Mouse (Mus musculus): ENCODE results near the gene Azgp1. TPM values are rescaled to one million over a fixed set of nuclear protein-coding genes. Genes with fewer than 3 reads are reported as not detected.

Gene Azgp1
- total and polyA plus RNA-seq, 3 experiments = not detected

DNA sequence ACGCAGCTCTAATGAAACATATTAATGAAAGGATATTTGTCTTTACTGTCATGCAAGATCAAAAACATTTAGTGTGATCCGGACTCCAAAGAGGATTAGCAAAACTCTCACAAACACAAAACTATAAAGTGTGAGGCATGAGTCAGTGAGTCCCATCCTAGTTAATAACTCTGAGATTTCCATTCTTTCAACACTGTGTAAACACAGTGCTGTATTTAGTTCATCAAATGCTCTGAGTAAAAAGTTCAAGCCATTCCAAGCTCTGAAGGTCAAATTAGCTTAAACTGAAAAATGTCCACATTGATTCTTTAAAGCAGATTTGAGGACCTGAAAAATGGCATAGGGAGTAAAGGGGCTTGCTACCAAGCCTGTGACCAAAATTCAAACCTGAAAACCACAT, 2.2 kb upstream of the Azgp1 start:
- dilution Hi-C loops (cut with MboI; ENCODE audit: extremely low pct_ligation_motif_present, extremely low pct_unique_long_range_greater_than_20kb, low sequenced_read_pairs) = no loop called here
- no peak for TF ChIP-seq ZKSCAN1 (IDR thresholded peaks at IDR 0.05; ENCODE audit: borderline replicate concordance, low read depth, low read length)
- TF ChIP-seq NRF1 (IDR thresholded peaks at IDR 0.05; ENCODE audit: low read depth, low read length) = no peak
- TF ChIP-seq TCF12 (IDR thresholded peaks at IDR 0.05; ENCODE audit: low read depth, low read length) = no peak
- no peak for TF ChIP-seq ZC3H11A (IDR thresholded peaks at IDR 0.05; ENCODE audit: low read depth, low read length)
- TF ChIP-seq HCFC1 (IDR thresholded peaks at IDR 0.05; ENCODE audit: low read depth, low read length) = no peak
- no peak overlapping the region for H3K4me2 ChIP-seq (ENCODE audit: insufficient read depth, low read depth, poor library complexity, severe bottlenecking)

DNA sequence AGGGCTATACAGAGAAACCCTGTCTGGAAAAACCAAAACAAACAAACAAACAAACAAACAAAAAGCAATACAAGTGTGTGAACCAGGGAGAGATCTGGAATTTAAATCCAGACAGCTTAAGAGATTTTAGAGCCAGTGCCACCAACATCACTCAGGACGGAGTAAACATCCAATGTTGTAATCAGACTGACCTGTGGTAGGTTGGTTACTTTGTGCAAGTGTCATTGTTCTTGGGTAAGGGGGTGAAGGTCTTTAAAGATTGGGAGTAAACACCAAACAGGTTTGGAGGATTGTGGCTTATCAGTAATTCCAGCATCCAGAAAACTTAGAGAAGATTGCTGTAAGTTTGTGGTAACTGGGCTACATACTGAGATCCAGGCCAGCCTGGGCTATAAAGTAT, 5.0 kb downstream of the Azgp1 start:
- Histone ChIP-seq H3K27me3 (replicated peaks) (no peaks in the 10 kb centered on the region), H3K9ac (ENCODE audit: insufficient read depth, low read depth) (no peak overlapping the region), H3K4me2 (ENCODE audit: insufficient read depth, low read depth, poor library complexity, severe bottlenecking) (no peak overlapping the region), H3K36me3 (replicated peaks in 1 of 2; ENCODE audit: control insufficient read depth in 1 of 2, insufficient read depth in 1 of 2, low read length in 1 of 2) (no peaks in the 10 kb centered on the region), H3K27ac (ENCODE audit: insufficient read depth, low read depth) (no peak overlapping the region), H3K79me2 (replicated peaks; ENCODE audit: control insufficient read depth, extremely low read depth, insufficient read depth, poor library complexity, severe bottlenecking) (no peaks in the 10 kb centered on the region), H3K4me3 (replicated peaks in 1 of 3; ENCODE audit: low read depth in 2 of 3, low read length in 2 of 3, poor library complexity in 1 of 3) (no peak overlapping the region), H3K9me3 (replicated peaks; ENCODE audit: low read length) (peaks cover 1% of the 10 kb centered on the region), H3K4me1 (ENCODE audit: control insufficient read depth in 1 of 2, insufficient read depth in 2 of 2) (peaks cover 6 to 12% of the 10 kb centered on the region in 2 experiments; a peak in 3 of 4 replicates)
- TF ChIP-seq ZMIZ1 (IDR thresholded peaks at IDR 0.05; ENCODE audit: low read depth, low read length) = no peak
- no peak for TF ChIP-seq NRF1 (IDR thresholded peaks at IDR 0.05; ENCODE audit: low read depth, low read length)
- no peak for TF ChIP-seq JUN (IDR thresholded peaks at IDR 0.05; ENCODE audit: insufficient read depth, low read depth, low read length)
- TF ChIP-seq TBP (conservative IDR thresholded peaks at IDR 0.05; ENCODE audit: low read depth, low read length) = no peak
- TF ChIP-seq ZKSCAN1 (IDR thresholded peaks at IDR 0.05; ENCODE audit: borderline replicate concordance, low read depth, low read length) = no peak
- TF ChIP-seq HCFC1 (IDR thresholded peaks at IDR 0.05; ENCODE audit: low read depth, low read length) = no peak
- no peak for TF ChIP-seq BHLHE40 (IDR thresholded peaks at IDR 0.05; ENCODE audit: low read depth, low read length)
- no peak for TF ChIP-seq USF1 (IDR thresholded peaks at IDR 0.05; ENCODE audit: low read depth, low read length)
- TF ChIP-seq MAX (IDR thresholded peaks at IDR 0.05; ENCODE audit: low read length) = no peak
- TF ChIP-seq MEF2A (IDR thresholded peaks at IDR 0.05; ENCODE audit: borderline replicate concordance, low read depth, low read length) = no peak
- no peak for TF ChIP-seq RAD21 (IDR thresholded peaks at IDR 0.05; ENCODE audit: low read depth, low read length)
- no peak for TF ChIP-seq E2F4 (IDR thresholded peaks at IDR 0.05; ENCODE audit: insufficient replicate concordance, low read depth, low read length)
- no peak for TF ChIP-seq CHD1 (IDR thresholded peaks at IDR 0.05; ENCODE audit: low read depth, low read length)
- no peak for TF ChIP-seq SMC3 (IDR thresholded peaks at IDR 0.05; ENCODE audit: low read depth, low read length)
- TF ChIP-seq MXI1 (IDR thresholded peaks at IDR 0.05; ENCODE audit: low read depth, low read length) = no peak
- no peak for TF ChIP-seq USF2 (conservative IDR thresholded peaks at IDR 0.05; ENCODE audit: low read depth, low read length)
- TF ChIP-seq PAX5 (IDR thresholded peaks at IDR 0.05; ENCODE audit: low read length) = no peak
- in situ Hi-C loops (cut with MboI; ENCODE audit: low pct_ligation_motif_present, low pct_unique_long_range_greater_than_20kb, low sequenced_read_pairs) (no loop called here), dilution Hi-C loops (cut with MboI; ENCODE audit: extremely low pct_ligation_motif_present, extremely low pct_unique_long_range_greater_than_20kb, low sequenced_read_pairs) (no loop called here)
- no peak for DNase-seq (ENCODE audit: extremely low read depth)

More for the DNA sequence above, 2.2 kb upstream of the Azgp1 start:
- Histone ChIP-seq H3K27ac (ENCODE audit: insufficient read depth, low read depth) (no peak overlapping the region), H3K9ac (ENCODE audit: insufficient read depth, low read depth) (no peak overlapping the region), H3K27me3 (replicated peaks) (peaks cover 12% of the 10 kb centered on the region), H3K36me3 (replicated peaks in 1 of 2; ENCODE audit: control insufficient read depth in 1 of 2, insufficient read depth in 1 of 2, low read length in 1 of 2) (no peaks in the 10 kb centered on the region), H3K4me3 (replicated peaks in 1 of 3; ENCODE audit: low read depth in 2 of 3, low read length in 2 of 3, poor library complexity in 1 of 3) (no peak overlapping the region), H3K79me2 (replicated peaks; ENCODE audit: control insufficient read depth, extremely low read depth, insufficient read depth, poor library complexity, severe bottlenecking) (no peaks in the 10 kb centered on the region), H3K9me3 (replicated peaks; ENCODE audit: low read length) (no peaks in the 10 kb centered on the region), H3K4me1 (ENCODE audit: control insufficient read depth in 1 of 2, insufficient read depth in 2 of 2) (peaks cover 0 to 4% of the 10 kb centered on the region in 2 experiments; a peak in 1 of 4 replicates)
- in situ Hi-C loops (cut with MboI; ENCODE audit: low pct_ligation_motif_present, low pct_unique_long_range_greater_than_20kb, low sequenced_read_pairs) = no loop called here
- no peak for DNase-seq (ENCODE audit: extremely low read depth)

Measured in CH12.LX (cell line).